Comparison of ENCODE assay signal across 8 mouse cellular contexts in genomic region chr11:98964616-98965415, GRCm38 (mm10). TPM values are rescaled to one million over a fixed set of nuclear protein-coding genes. Genes with fewer than 3 reads are reported as not detected.
DNase-seq lines count a peak whose midpoint lies in the region; ATAC-seq lines count a peak whose summit lies in the region.
"Had no signal": no experiment of that assay in that cellular context is flagged by ENCODE, and none has a peak within 500 bp of the region (broad histone marks: within the 10 kb centered on the region; RNA-seq: fewer than 3 reads in every experiment).

No protein-coding gene starts in this region.

- peak overlapping the region; percentile 76 for H3K9ac ChIP-seq in intestine, embryonic 16.5 days (ENCODE audit: low read depth, low read length)
- 0 out of 2 replicates have a peak overlapping the region, but pooled peaks have one; percentile 46 for H3K9ac ChIP-seq in midbrain, embryonic 14.5 days (replicated peaks; ENCODE audit: low read length)

- DNase-seq in ES-CJ7 (ENCODE audit: low read depth, low spot score) = peak; percentile 92
- peak; percentile 84 for DNase-seq in adrenal gland, postnatal 10 days
- peak; percentile 97 for DNase-seq in heart, adult 11 months
- DNase-seq in midbrain, embryonic 14.5 days = no peak
- DNase-seq in right cerebral cortex, postnatal 36 days (ENCODE audit: low spot score in 2 of 2) = no peak
- DNase-seq in layer of hippocampus, adult 8-10 months (ENCODE audit: low spot score in 2 of 2) = no peak

- no peaks in the 10 kb centered on the region for H3K9me3 ChIP-seq in intestine, embryonic 16.5 days (ENCODE audit: control insufficient read depth, low read length)
- no peaks in the 10 kb centered on the region for H3K9me3 ChIP-seq in midbrain, embryonic 14.5 days (ENCODE audit: control insufficient read depth, low read length)

- no peak for ATAC-seq in intestine, embryonic 16.5 days
- no peak for ATAC-seq in midbrain, embryonic 14.5 days (ENCODE audit: low FRiP score, low TSS enrichment)

- 21% methylated on average over 15 of the region's 15 CpGs for WGBS in intestine, embryonic 16.5 days
- WGBS in midbrain, embryonic 14.5 days = 24% methylated on average over 15 of the region's 15 CpGs

- H3K27ac ChIP-seq in intestine, embryonic 16.5 days (ENCODE audit: low read length) = peak overlapping the region; percentile 97
- H3K27ac ChIP-seq in midbrain, embryonic 14.5 days (replicated peaks; ENCODE audit: low read depth, low read length) = peak overlapping the region; percentile 14; the same call in 1 of the 2 replicates
- H3K27ac ChIP-seq: macrophage had no signal

- H3K27me3 ChIP-seq in intestine, embryonic 16.5 days (replicated peaks; ENCODE audit: control insufficient read depth, insufficient read depth, low read length) = no peaks in the 10 kb centered on the region
- peaks cover 18% of the 10 kb centered on the region for H3K27me3 ChIP-seq in midbrain, embryonic 14.5 days (ENCODE audit: control insufficient read depth, insufficient read depth, low read length)

- peak overlapping the region; percentile 100 for H3K4me2 ChIP-seq in intestine, embryonic 16.5 days (ENCODE audit: low read depth, low read length)
- H3K4me2 ChIP-seq in midbrain, embryonic 14.5 days (ENCODE audit: low read length) = peak overlapping the region; percentile 19

- H3K4me1 ChIP-seq in intestine, embryonic 16.5 days (ENCODE audit: control insufficient read depth, insufficient read depth, low read length) = peaks cover 84% of the 10 kb centered on the region
- peaks cover 95% of the 10 kb centered on the region for H3K4me1 ChIP-seq in midbrain, embryonic 14.5 days (ENCODE audit: control insufficient read depth, insufficient read depth, low read length)

- H3K4me3 ChIP-seq in intestine, embryonic 16.5 days (ENCODE audit: low read length) = peak overlapping the region; percentile 63
- H3K4me3 ChIP-seq in midbrain, embryonic 14.5 days (replicated peaks; ENCODE audit: low read depth, low read length) = no peak overlapping the region

- H3K36me3 ChIP-seq in intestine, embryonic 16.5 days (ENCODE audit: control insufficient read depth, insufficient read depth, low read length) = peaks cover 12% of the 10 kb centered on the region; the same call in 1 of the 2 replicates
- H3K36me3 ChIP-seq in midbrain, embryonic 14.5 days (ENCODE audit: control insufficient read depth, insufficient read depth, low read length) = no peaks in the 10 kb centered on the region

RNA-seq across cellular contexts. Expression of gene Gjd3, which starts 18.0 kb away (rescaled TPM):
- total RNA-seq in adrenal gland, postnatal 10 days (2021) = under 1 TPM; 0.45 to 0.73 TPM
- polyA plus RNA-seq in intestine, embryonic 16.5 days (2015; fragmentation: Nextera tagmentation; extraction: Ambion mirVana) = 0.17 TPM in 1 of 2 replicates, not detected in the other
- polyA plus RNA-seq in midbrain, embryonic 14.5 days (2014; fragmentation: Nextera tagmentation; extraction: Ambion mirVana) = 0.70 and 2.0 TPM in 2 replicates
- 1 to 10 TPM in 2 of 4 experiments, not detected in 2; 1.4 to 1.6 TPM for total RNA-seq in layer of hippocampus, adult 8-10 months (2022)
- polyA plus RNA-seq: macrophage had no signal

RNA-seq across cellular contexts. Expression of gene Rara, which starts 37.2 kb away (rescaled TPM):
- total RNA-seq in adrenal gland, postnatal 10 days (2021) = 10 to 100 TPM; 26.2 to 34.7 TPM
- polyA plus RNA-seq in intestine, embryonic 16.5 days (2015; fragmentation: Nextera tagmentation; extraction: Ambion mirVana) = 28.2 and 31.2 TPM in 2 replicates
- 8.8 and 11.0 TPM in 2 replicates for polyA plus RNA-seq in midbrain, embryonic 14.5 days (2014; fragmentation: Nextera tagmentation; extraction: Ambion mirVana)
- 10 to 100 TPM; 17.3 to 20.2 (median 19.4) TPM for total RNA-seq in layer of hippocampus, adult 8-10 months (2022)

RNA-seq across cellular contexts. Expression of gene Cdc6, which starts 57.2 kb away (rescaled TPM):
- 1 to 10 TPM; 3.8 to 6.5 TPM for total RNA-seq in adrenal gland, postnatal 10 days (2021)
- 18.9 and 23.0 TPM in 2 replicates for polyA plus RNA-seq in intestine, embryonic 16.5 days (2015; fragmentation: Nextera tagmentation; extraction: Ambion mirVana)
- 2.5 and 5.6 TPM in 2 replicates for polyA plus RNA-seq in midbrain, embryonic 14.5 days (2014; fragmentation: Nextera tagmentation; extraction: Ambion mirVana)
- total RNA-seq in layer of hippocampus, adult 8-10 months (2022) = 1 to 10 TPM in 1 of 4 experiments, under 1 TPM in 3; 0.36 to 1.2 (median 0.44) TPM

RNA-seq across cellular contexts. Expression of gene Top2a, which starts 59.2 kb away (rescaled TPM):
- total RNA-seq in adrenal gland, postnatal 10 days (2021) = 10 to 100 TPM; 54.0 to 73.1 TPM
- polyA plus RNA-seq in intestine, embryonic 16.5 days (2015; fragmentation: Nextera tagmentation; extraction: Ambion mirVana) = 132 and 149 TPM in 2 replicates
- polyA plus RNA-seq in midbrain, embryonic 14.5 days (2014; fragmentation: Nextera tagmentation; extraction: Ambion mirVana) = 24.9 and 67.9 TPM in 2 replicates
- 1 to 10 TPM in 2 of 4 experiments, under 1 TPM in 2; 0.62 to 2.4 (median 1.2) TPM for total RNA-seq in layer of hippocampus, adult 8-10 months (2022)

Comparison
In these comparisons a context has a peak if more than half of its experiments do, and no peak if none do; other contexts are left out.
1. DNase-seq: peak in ES-CJ7 (single experiment), adrenal gland, postnatal 10 days (single experiment) and heart, adult 11 months (single experiment); none in midbrain, embryonic 14.5 days (single experiment), right cerebral cortex, postnatal 36 days (0 of 2) and layer of hippocampus, adult 8-10 months (0 of 2).